Mouse (Mus musculus) lung, postnatal 14 days (tissue): ENCODE results near the gene Zmym6.
"Not testable (repeated sequence)": the region's sequence is repeated elsewhere in the genome, so short reads cannot be mapped to it uniquely, and the experiment has no call there.

Experiments
- DNase-seq: peaks from one replicate; pipeline ENCODE4 v3.0.0; 2021

Gene Zmym6

GRCm38 (mm10) chr4:127076875-127077548 lies at the start of gene Zmym6:
TSS of gene Zmym6 (plus strand) at chr4:127077383.
- peak; percentile 93 for DNase-seq

- DNase-seq, result no peak
These were observed 40.0 kb upstream of the Zmym6 start for GRCm38 (mm10) chr4:127037158-127037557.

GRCm38 (mm10) chr4:127037908-127038827 lies 39.0 kb upstream of the Zmym6 start:
- no peak for DNase-seq

GRCm38 (mm10) chr4:127038828-127039349 lies 38.3 kb upstream of the Zmym6 start:
- no peak for DNase-seq

- DNase-seq, result no peak
These were observed 37.2 kb upstream of the Zmym6 start for GRCm38 (mm10) chr4:127039871-127040483.

GRCm38 (mm10) chr4:127043540-127043939 lies 33.6 kb upstream of the Zmym6 start:
- DNase-seq, result no peak

- no peak for DNase-seq
These were observed 26.1 kb upstream of the Zmym6 start for GRCm38 (mm10) chr4:127051121-127051520.

GRCm38 (mm10) chr4:127053071-127053470 lies 24.1 kb upstream of the Zmym6 start:
- no peak for DNase-seq

- no peak for DNase-seq
These were observed 22.5 kb upstream of the Zmym6 start for GRCm38 (mm10) chr4:127054522-127055198.

GRCm38 (mm10) chr4:127060585-127061290 lies 16.4 kb upstream of the Zmym6 start, which contains the start of gene Zmym1:
TSS of gene Zmym1 (minus strand) at chr4:127061152.
- peak; percentile 91 for DNase-seq

- no peak for DNase-seq
These were observed 13.1 kb upstream of the Zmym6 start for GRCm38 (mm10) chr4:127064051-127064450.

GRCm38 (mm10) chr4:127074915-127075314 lies 2.3 kb upstream of the Zmym6 start:
- no peak for DNase-seq

- DNase-seq, result no peak
These were observed 3.6 kb downstream of the Zmym6 start for GRCm38 (mm10) chr4:127080806-127081205.

- DNase-seq, result no peak
These were observed 5.9 kb downstream of the Zmym6 start for GRCm38 (mm10) chr4:127083131-127083530.

GRCm38 (mm10) chr4:127085761-127086160 lies 8.6 kb downstream of the Zmym6 start:
- no peak for DNase-seq

GRCm38 (mm10) chr4:127091188-127091587 lies 14.0 kb downstream of the Zmym6 start:
- no peak for DNase-seq

- DNase-seq, result no peak
These were observed 17.9 kb downstream of the Zmym6 start for GRCm38 (mm10) chr4:127095090-127095489.

- DNase-seq, result not testable (repeated sequence)
These were observed 22.4 kb downstream of the Zmym6 start for GRCm38 (mm10) chr4:127099552-127099951.

- no peak for DNase-seq
These were observed 30.4 kb downstream of the Zmym6 start for GRCm38 (mm10) chr4:127107566-127107965.

- peak; percentile 3 for DNase-seq
These were observed 33.4 kb downstream of the Zmym6 start for GRCm38 (mm10) chr4:127110570-127110969.

- no peak for DNase-seq
These were observed 46.2 kb downstream of the Zmym6 start, which contains the start of gene Tmem35b for GRCm38 (mm10) chr4:127123391-127123790. TSS of gene Tmem35b (plus strand) at chr4:127123691.

GRCm38 (mm10) chr4:127124331-127124730 lies 47.1 kb downstream of the Zmym6 start:
- no peak for DNase-seq
